Mouse (Mus musculus) CH12.LX (cell line): ENCODE results near the gene March10. TPM values are rescaled to one million over a fixed set of nuclear protein-coding genes. Genes with fewer than 3 reads are reported as not detected.

Experiments used
- DNase-seq: peaks from one replicate; pipeline ENCODE4 v3.0.0-alpha.2; 2013; ENCODE audit errors: extremely low read depth
- H3K27ac ChIP-seq: 2 replicates; pipeline ENCODE4 v1.5.1; 2012; ENCODE audit warnings: low read depth, mild to moderate bottlenecking, control low read depth, moderate library complexity; ENCODE audit not compliant: insufficient read depth
- H3K27me3 ChIP-seq: replicated peaks from 2 replicates; pipeline ENCODE3; 2012; ENCODE audit warnings: inconsistent platforms
- H3K36me3 ChIP-seq, 2 experiments: replicated peaks in 1 of 2; 2 replicates each; pipeline versions ENCODE3 to v1.6.1; 2012; ENCODE audit warnings: inconsistent platforms in 1 of 2, low read length in 1 of 2, mild to moderate bottlenecking in 1 of 2, mixed read lengths in 1 of 2, moderate library complexity in 1 of 2; ENCODE audit not compliant: control insufficient read depth in 1 of 2, insufficient read depth in 1 of 2
- H3K4me1 ChIP-seq, 2 experiments: 2 replicates each; pipeline ENCODE4 v1.6.1; 2012; ENCODE audit warnings: inconsistent platforms in 1 of 2, moderate library complexity in 1 of 2; ENCODE audit not compliant: insufficient read depth in 2 of 2, control insufficient read depth in 1 of 2
- H3K4me2 ChIP-seq: 2 replicates; pipeline ENCODE4 v1.6.1; 2012; ENCODE audit warnings: low read depth, mild to moderate bottlenecking, control low read depth; ENCODE audit not compliant: poor library complexity, insufficient read depth, severe bottlenecking
- H3K4me3 ChIP-seq, 3 experiments: fragments of 150-350 bp in 1 of 3; sonication (generic) in 1 of 3; replicated peaks in 1 of 3; 2 replicates each; pipeline versions ENCODE3 to v1.5.1; 2011 to 2012; ENCODE audit warnings: low read depth in 2 of 3, low read length in 2 of 3, mild to moderate bottlenecking in 2 of 3, moderate library complexity in 2 of 3, control low read depth in 1 of 3, improper control_type of control experiment in 1 of 3, inconsistent platforms in 1 of 3, mixed read lengths in 1 of 3; ENCODE audit not compliant: poor library complexity in 1 of 3
- H3K79me2 ChIP-seq: replicated peaks from 2 replicates; pipeline ENCODE4 v1.6.1; 2012; ENCODE audit warnings: mild to moderate bottlenecking, moderate library complexity; ENCODE audit not compliant: control insufficient read depth, poor library complexity, insufficient read depth, severe bottlenecking; ENCODE audit errors: extremely low read depth
- H3K9ac ChIP-seq: 2 replicates; pipeline ENCODE4 v1.6.1; 2012; ENCODE audit warnings: low read depth, mild to moderate bottlenecking, control low read depth, moderate library complexity; ENCODE audit not compliant: insufficient read depth
- H3K9me3 ChIP-seq: replicated peaks from 2 replicates; pipeline ENCODE3; 2012; ENCODE audit warnings: low read length, inconsistent platforms, mixed read lengths
- BHLHE40 ChIP-seq: IDR thresholded peaks from 2 replicates; pipeline ENCODE4 v1.6.1; 2011; ENCODE audit warnings: mild to moderate bottlenecking, low read depth, low read length, improper control_type of control experiment
- CHD2 ChIP-seq: IDR thresholded peaks from 2 replicates; pipeline ENCODE4 v1.6.1; 2011; ENCODE audit warnings: low read length, improper control_type of control experiment
- ELF1 ChIP-seq: IDR thresholded peaks from 2 replicates; pipeline ENCODE4 v1.6.1; 2014; ENCODE audit warnings: low read depth, mild to moderate bottlenecking, inconsistent platforms, low read length, improper control_type of control experiment
- EP300 ChIP-seq: IDR thresholded peaks from 2 replicates; pipeline ENCODE4 v1.6.1; 2011; ENCODE audit warnings: low read length, improper control_type of control experiment
- GABPA ChIP-seq: IDR thresholded peaks from 2 replicates; pipeline ENCODE4 v1.6.1; 2012; ENCODE audit warnings: low read depth, low read length, improper control_type of control experiment, inconsistent platforms; ENCODE audit not compliant: insufficient replicate concordance
- HCFC1 ChIP-seq: IDR thresholded peaks from 2 replicates; pipeline ENCODE4 v1.6.1; 2012; ENCODE audit warnings: low read depth, mild to moderate bottlenecking, inconsistent platforms, low read length, improper control_type of control experiment
- JUND ChIP-seq: conservative IDR thresholded peaks from 2 replicates; pipeline ENCODE4 v1.6.1; 2011; ENCODE audit warnings: low read depth, low read length, improper control_type of control experiment
- MAFK ChIP-seq: IDR thresholded peaks from 2 replicates; pipeline ENCODE4 v1.6.1; 2011; ENCODE audit warnings: low read length, improper control_type of control experiment; ENCODE audit not compliant: insufficient replicate concordance
- MAZ ChIP-seq: IDR thresholded peaks from 2 replicates; pipeline ENCODE4 v1.6.1; 2012; ENCODE audit warnings: low read depth, mild to moderate bottlenecking, inconsistent platforms, low read length, improper control_type of control experiment, moderate library complexity
- MEF2A ChIP-seq: IDR thresholded peaks from 2 replicates; pipeline ENCODE4 v1.6.1; 2014; ENCODE audit warnings: low read depth, mild to moderate bottlenecking, inconsistent platforms, low read length, improper control_type of control experiment, borderline replicate concordance
- MXI1 ChIP-seq: IDR thresholded peaks from 2 replicates; pipeline ENCODE4 v1.6.1; 2011; ENCODE audit warnings: mild to moderate bottlenecking, low read depth, low read length, improper control_type of control experiment
- MYC ChIP-seq: IDR thresholded peaks from 2 replicates; pipeline ENCODE4 v1.6.1; 2011; ENCODE audit warnings: low read depth, mild to moderate bottlenecking, improper control_type of control experiment, low read length
- NELFE ChIP-seq: IDR thresholded peaks from 2 replicates; pipeline ENCODE4 v1.6.1; 2011; ENCODE audit warnings: low read depth, low read length, improper control_type of control experiment
- POLR2AphosphoS2 ChIP-seq: IDR thresholded peaks from 2 replicates; pipeline ENCODE4 v1.6.1; 2011; ENCODE audit warnings: low read depth, low read length, improper control_type of control experiment
- SMC3 ChIP-seq: IDR thresholded peaks from 2 replicates; pipeline ENCODE4 v1.6.1; 2011; ENCODE audit warnings: low read depth, low read length, improper control_type of control experiment
- TBP ChIP-seq: conservative IDR thresholded peaks from 2 replicates; pipeline ENCODE4 v1.6.1; 2011; ENCODE audit warnings: low read depth, low read length, improper control_type of control experiment
- UBTF ChIP-seq: IDR thresholded peaks from 2 replicates; pipeline ENCODE4 v1.6.1; 2012; ENCODE audit warnings: low read depth, mild to moderate bottlenecking, inconsistent platforms, low read length, improper control_type of control experiment, moderate library complexity
- USF1 ChIP-seq: IDR thresholded peaks from 2 replicates; pipeline ENCODE4 v1.6.1; 2014; ENCODE audit warnings: low read depth, mild to moderate bottlenecking, inconsistent platforms, low read length, improper control_type of control experiment
- ZC3H11A ChIP-seq: IDR thresholded peaks from 2 replicates; pipeline ENCODE4 v1.6.1; 2012; ENCODE audit warnings: low read depth, mild to moderate bottlenecking, inconsistent platforms, low read length, improper control_type of control experiment
- ZKSCAN1 ChIP-seq: IDR thresholded peaks from 2 replicates; pipeline ENCODE4 v1.6.1; 2012; ENCODE audit warnings: low read depth, inconsistent platforms, low read length, improper control_type of control experiment, borderline replicate concordance
- ZMIZ1 ChIP-seq: IDR thresholded peaks from 2 replicates; pipeline ENCODE4 v1.6.1; 2012; ENCODE audit warnings: low read depth, mild to moderate bottlenecking, inconsistent platforms, low read length, improper control_type of control experiment
- ZNF384 ChIP-seq: IDR thresholded peaks from 2 replicates; pipeline ENCODE4 v1.6.1; 2012; ENCODE audit warnings: low read depth, low read length, improper control_type of control experiment, inconsistent platforms
- dilution Hi-C: fragments of 300-500 bp; cut with MboI; formaldehyde crosslinking; loops from 2 replicates; pipeline ENCODE4 v1.14.3; 2020; ENCODE audit warnings: low sequenced_read_pairs; ENCODE audit not compliant: extremely low pct_unique_long_range_greater_than_20kb, extremely low pct_ligation_motif_present
- in situ Hi-C: fragments of 300-500 bp; cut with MboI; formaldehyde crosslinking; loops from 3 replicates; pipeline ENCODE4 v1.14.3; 2019; ENCODE audit warnings: low sequenced_read_pairs, low pct_ligation_motif_present, low pct_unique_long_range_greater_than_20kb, mixed read lengths
- polyA plus RNA-seq: library from polyadenylated mRNA; unstranded; fragments of >175 nt; gene quantifications from 2 replicates; pipeline ENCODE4 v1.2.1, GENCODE M21; 2012; ENCODE audit warnings: low read depth; ENCODE audit not compliant: insufficient read length
- total RNA-seq, 2 experiments: library from RNA; depleted of rRNA; stranded (reverse); fragments of 300-350 nt in 1 of 2; fragments of >200 nt in 1 of 2; gene quantifications; 2 replicates each; pipeline ENCODE4 v1.2.3; 2012 to 2014

March10 gene
- total and polyA plus RNA-seq, 3 experiments, result not detected

GRCm38 (mm10) chr11:105497505-105497904 lies 41.0 kb upstream of the March10 start:
- peaks cover 2 to 3% of the 10 kb centered on the region in 2 experiments; a peak in 3 of 4 replicates for H3K4me1 ChIP-seq
- no peak overlapping the region for H3K4me3 ChIP-seq
- H3K27ac ChIP-seq, result no peak overlapping the region
- H3K9ac ChIP-seq, result no peak overlapping the region
- no peaks in the 10 kb centered on the region for H3K79me2 ChIP-seq
- dilution Hi-C loops, result no loop called here
- H3K4me2 ChIP-seq, result no peak overlapping the region
- H3K36me3 ChIP-seq, result no peaks in the 10 kb centered on the region
- DNase-seq, result no peak
- TF ChIP-seq MEF2A (no peak), JUND (no peak), ELF1 (no peak)
- TF ChIP-seq, all 38 proteins: peak for 0
- H3K27me3 ChIP-seq, result no peaks in the 10 kb centered on the region
- no peaks in the 10 kb centered on the region for H3K9me3 ChIP-seq
- in situ Hi-C loops, result no loop called here

GRCm38 (mm10) chr11:105496665-105497064 lies 40.1 kb upstream of the March10 start:
- dilution Hi-C loops, result no loop called here
- Histone ChIP-seq H3K79me2 (no peaks in the 10 kb centered on the region), H3K36me3 (no peaks in the 10 kb centered on the region)

GRCm38 (mm10) chr11:105495591-105496270 lies 39.2 kb upstream of the March10 start:
- peak overlapping the region; percentile 7; the same call in 1 of the 2 replicates for H3K4me2 ChIP-seq
- H3K36me3 ChIP-seq, result no peaks in the 10 kb centered on the region
- no peak overlapping the region for H3K9ac ChIP-seq
- TF ChIP-seq MAFK (no peak), USF1 (peak; percentile 19; the same call in 1 of the 2 replicates), NELFE (no peak), BHLHE40 (peak; percentile 71), MXI1 (no peak), MAZ (no peak), ZKSCAN1 (no peak), MYC (0 out of 2 replicates have a peak, but pooled peaks have one; percentile 43), ZNF384 (no peak), ZMIZ1 (no peak), SMC3 (no peak), HCFC1 (no peak), UBTF (no peak)
- no peak overlapping the region for H3K4me3 ChIP-seq
- no peaks in the 10 kb centered on the region for H3K9me3 ChIP-seq
- DNase-seq, result no peak
- in situ Hi-C loops (no loop called here), dilution Hi-C loops (no loop called here)
- peaks cover 0 to 2% of the 10 kb centered on the region in 2 experiments; a peak in 1 of 4 replicates for H3K4me1 ChIP-seq
- H3K27ac ChIP-seq, result no peak overlapping the region
- no peaks in the 10 kb centered on the region for H3K27me3 ChIP-seq
- H3K79me2 ChIP-seq, result no peaks in the 10 kb centered on the region

More at GRCm38 (mm10) chr11:105496665-105497064, 40.1 kb upstream of the March10 start:
- in situ Hi-C loops, result no loop called here
- Histone ChIP-seq H3K4me2 (no peak overlapping the region), H3K9me3 (no peaks in the 10 kb centered on the region), H3K4me3 (no peak overlapping the region), H3K27ac (no peak overlapping the region), H3K27me3 (no peaks in the 10 kb centered on the region)
- TF ChIP-seq POLR2AphosphoS2 (no peak), MAFK (no peak), TBP (no peak), MXI1 (no peak), ZC3H11A (no peak), USF1 (no peak), BHLHE40 (no peak), CHD2 (no peak), EP300 (no peak), JUND (no peak), GABPA (no peak)
- TF ChIP-seq, all 38 proteins: peak for 0
- H3K4me1 ChIP-seq, result peaks cover 0 to 2% of the 10 kb centered on the region in 2 experiments; a peak in 2 of 4 replicates
- no peak for DNase-seq
- H3K9ac ChIP-seq, result no peak overlapping the region
